Mouse (Mus musculus) splenic B cell, adult 2 months (primary cell): ENCODE results near the gene Nup35.

Experiments used
- DNase-seq: peaks from one replicate; pipeline ENCODE4 v3.0.0-alpha.2; 2011; ENCODE audit warnings: low read depth, low spot score
- H3K27me3 ChIP-seq: 2 replicates; pipeline ENCODE4 v1.6.1; 2012; ENCODE audit warnings: mild to moderate bottlenecking, low read length, moderate library complexity, mixed read lengths; ENCODE audit not compliant: control insufficient read depth, poor library complexity, insufficient read depth, severe bottlenecking
- H3K36me3 ChIP-seq: 2 replicates; pipeline ENCODE4 v1.6.1; 2012; ENCODE audit warnings: mild to moderate bottlenecking, low read length, moderate library complexity, mixed read lengths; ENCODE audit not compliant: control insufficient read depth, poor library complexity, insufficient read depth, severe bottlenecking

Gene Nup35

GRCm38 (mm10) chr2:80603771-80604426 lies 13.1 kb upstream of the Nup35 start:
- H3K36me3 ChIP-seq, result no peaks in the 10 kb centered on the region
- no peak for DNase-seq
- no peaks in the 10 kb centered on the region for H3K27me3 ChIP-seq

GRCm38 (mm10) chr2:80612286-80612685 lies 4.8 kb upstream of the Nup35 start:
- H3K27me3 ChIP-seq, result no peaks in the 10 kb centered on the region; the same call in 1 of the 2 replicates
- H3K36me3 ChIP-seq, result peaks cover 2% of the 10 kb centered on the region; the same call in 1 of the 2 replicates
- no peak for DNase-seq

- no peak for DNase-seq
- no peaks in the 10 kb centered on the region; the same call in 1 of the 2 replicates for H3K27me3 ChIP-seq
- H3K36me3 ChIP-seq, result peaks cover 2% of the 10 kb centered on the region; the same call in 1 of the 2 replicates
These were observed 4.2 kb upstream of the Nup35 start for GRCm38 (mm10) chr2:80612796-80613195.

- no peak for DNase-seq
- H3K36me3 ChIP-seq, result peaks cover 3% of the 10 kb centered on the region; the same call in 1 of the 2 replicates
- no peaks in the 10 kb centered on the region for H3K27me3 ChIP-seq
These were observed 2.0 kb downstream of the Nup35 start for GRCm38 (mm10) chr2:80618991-80619390.

- no peak for DNase-seq
- H3K36me3 ChIP-seq, result 0 out of 2 replicates have a peak, but pooled peaks cover 1% of the 10 kb centered on the region
- H3K27me3 ChIP-seq, result no peaks in the 10 kb centered on the region
These were observed 4.9 kb downstream of the Nup35 start for GRCm38 (mm10) chr2:80621921-80622320.

- DNase-seq, result no peak
- 0 out of 2 replicates have a peak, but pooled peaks cover 1% of the 10 kb centered on the region for H3K36me3 ChIP-seq
- no peaks in the 10 kb centered on the region for H3K27me3 ChIP-seq
These were observed 7.5 kb downstream of the Nup35 start for GRCm38 (mm10) chr2:80624523-80624922.

- DNase-seq, result no peak
- Histone ChIP-seq H3K27me3 (no peaks in the 10 kb centered on the region), H3K36me3 (no peaks in the 10 kb centered on the region)
These were observed 15.4 kb downstream of the Nup35 start for GRCm38 (mm10) chr2:80632336-80633026.

GRCm38 (mm10) chr2:80638364-80639241 lies 21.6 kb downstream of the Nup35 start:
- Histone ChIP-seq H3K27me3 (no peaks in the 10 kb centered on the region), H3K36me3 (no peaks in the 10 kb centered on the region)
- DNase-seq, result peak; percentile 92

- no peak for DNase-seq
- H3K27me3 ChIP-seq, result no peaks in the 10 kb centered on the region
These were observed 22.4 kb downstream of the Nup35 start for GRCm38 (mm10) chr2:80639398-80639797.

GRCm38 (mm10) chr2:80639864-80640263 lies 22.8 kb downstream of the Nup35 start:
- peaks cover 5% of the 10 kb centered on the region; the same call in 1 of the 2 replicates for H3K36me3 ChIP-seq
- no peak for DNase-seq
- no peaks in the 10 kb centered on the region for H3K27me3 ChIP-seq

More at GRCm38 (mm10) chr2:80639398-80639797, 22.4 kb downstream of the Nup35 start:
- peaks cover 5% of the 10 kb centered on the region; the same call in 1 of the 2 replicates for H3K36me3 ChIP-seq

GRCm38 (mm10) chr2:80661414-80661813 lies 44.4 kb downstream of the Nup35 start:
- Histone ChIP-seq H3K27me3 (no peaks in the 10 kb centered on the region), H3K36me3 (peaks cover 7% of the 10 kb centered on the region; the same call in 1 of the 2 replicates)
- no peak for DNase-seq

GRCm38 (mm10) chr2:80662682-80663081 lies 45.6 kb downstream of the Nup35 start:
- peaks cover 4% of the 10 kb centered on the region; the same call in 1 of the 2 replicates for H3K36me3 ChIP-seq
- no peak for DNase-seq
- no peaks in the 10 kb centered on the region for H3K27me3 ChIP-seq

GRCm38 (mm10) chr2:80667396-80667964 lies 50.4 kb downstream of the Nup35 start:
- DNase-seq, result no peak
- Histone ChIP-seq H3K36me3 (no peaks in the 10 kb centered on the region; the same call in 1 of the 2 replicates), H3K27me3 (no peaks in the 10 kb centered on the region)
